In genomic region chr6:83137576-83137950, GRCm38 (mm10) we compare ENCODE assay signal across 8 mouse cellular contexts. TPM values are rescaled to one million over a fixed set of nuclear protein-coding genes. Genes with fewer than 3 reads are reported as not detected.
DNase-seq lines count a peak whose midpoint lies in the region; ATAC-seq and TF ChIP-seq lines count a peak whose summit lies in the region.

No protein-coding gene starts in this region.

- DNase-seq in CH12.LX (ENCODE audit: extremely low read depth), result no peak
- DNase-seq in adrenal gland, postnatal 10 days, result peak; percentile 95
- peak; percentile 94 to 95 for DNase-seq in heart, postnatal 10 days
- peak; percentile 92 to 96 for DNase-seq in kidney, postnatal 36 days

- H3K27ac ChIP-seq in CH12.LX (ENCODE audit: insufficient read depth, low read depth), result no peak overlapping the region
- H3K27ac ChIP-seq in forebrain, embryonic 15.5 days (replicated peaks), result peak overlapping the region; percentile 64
- peak overlapping the region; percentile 82 for H3K27ac ChIP-seq in liver, embryonic 16.5 days (ENCODE audit: low read length)
- H3K27ac ChIP-seq in neural tube, embryonic 13.5 days (replicated peaks), result peak overlapping the region; percentile 95

- H3K9me3 ChIP-seq in CH12.LX (replicated peaks; ENCODE audit: low read length), result no peaks in the 10 kb centered on the region
- H3K9me3 ChIP-seq in forebrain, embryonic 15.5 days, result no peaks in the 10 kb centered on the region
- no peaks in the 10 kb centered on the region for H3K9me3 ChIP-seq in liver, embryonic 16.5 days (replicated peaks; ENCODE audit: control insufficient read depth, low read length)
- no peaks in the 10 kb centered on the region for H3K9me3 ChIP-seq in neural tube, embryonic 13.5 days

- no peak overlapping the region for H3K9ac ChIP-seq in CH12.LX (ENCODE audit: insufficient read depth, low read depth)
- peak overlapping the region; percentile 46 for H3K9ac ChIP-seq in forebrain, embryonic 15.5 days (replicated peaks)
- H3K9ac ChIP-seq in liver, embryonic 16.5 days (ENCODE audit: low read depth, low read length), result peak overlapping the region; percentile 63
- H3K9ac ChIP-seq in neural tube, embryonic 13.5 days, result peak overlapping the region; percentile 83

- in situ Hi-C loops in CH12.LX (cut with MboI; ENCODE audit: low pct_ligation_motif_present, low pct_unique_long_range_greater_than_20kb, low sequenced_read_pairs), result no loop called here

- no peak for TF ChIP-seq CTCF in CH12.LX (conservative IDR thresholded peaks at IDR 0.05 in 1 of 2, IDR thresholded peaks at IDR 0.05 in 1 of 2; ENCODE audit: low read depth in 2 of 2, low read length in 2 of 2)

- H3K4me1 ChIP-seq in CH12.LX (ENCODE audit: control insufficient read depth in 1 of 2, insufficient read depth in 2 of 2), result peaks cover 9 to 31% of the 10 kb centered on the region in 2 experiments; a peak in 3 of 4 replicates
- peaks cover 27% of the 10 kb centered on the region for H3K4me1 ChIP-seq in forebrain, embryonic 15.5 days
- peaks cover 25% of the 10 kb centered on the region for H3K4me1 ChIP-seq in liver, embryonic 16.5 days (ENCODE audit: control insufficient read depth, low read depth, low read length)
- H3K4me1 ChIP-seq in neural tube, embryonic 13.5 days (replicated peaks), result peaks cover 64% of the 10 kb centered on the region

- 1% methylated on average over 12 of the region's 12 CpGs for WGBS in forebrain, embryonic 15.5 days
- WGBS in liver, embryonic 16.5 days (ENCODE audit: insufficient replicate concordance), result under 1% methylated on average over 12 of the region's 12 CpGs
- under 1% methylated on average over 12 of the region's 12 CpGs for WGBS in neural tube, embryonic 13.5 days

- peak; percentile 37 for ATAC-seq in forebrain, embryonic 15.5 days (replicated peaks)
- ATAC-seq in liver, embryonic 16.5 days (ENCODE audit: low read depth), result peak; percentile 79
- ATAC-seq in neural tube, embryonic 13.5 days (ENCODE audit: low read depth), result peak; percentile 60
- no peak for ATAC-seq in CD4-positive, CD25-positive, alpha-beta regulatory T cell, adult 4 months

- intact Hi-C loops in heart, postnatal 10 days (cut with DNase I), result no loop called here

- no peaks in the 10 kb centered on the region for H3K79me2 ChIP-seq in CH12.LX (replicated peaks; ENCODE audit: control insufficient read depth, extremely low read depth, insufficient read depth, poor library complexity, severe bottlenecking)

- H3K27me3 ChIP-seq in CH12.LX (replicated peaks), result peaks cover 2% of the 10 kb centered on the region
- H3K27me3 ChIP-seq in forebrain, embryonic 15.5 days, result peaks cover 5% of the 10 kb centered on the region; the same call in 1 of the 2 replicates
- H3K27me3 ChIP-seq in liver, embryonic 16.5 days (ENCODE audit: control insufficient read depth, insufficient read depth, low read depth, low read length), result peaks cover 38% of the 10 kb centered on the region
- peaks cover 16% of the 10 kb centered on the region for H3K27me3 ChIP-seq in neural tube, embryonic 13.5 days

- TF ChIP-seq POLR2A in CH12.LX (IDR thresholded peaks at IDR 0.05; ENCODE audit: low read depth, low read length), result no peak

- H3K4me3 ChIP-seq in CH12.LX (replicated peaks in 1 of 3; ENCODE audit: low read depth in 2 of 3, low read length in 2 of 3, poor library complexity in 1 of 3), result peak overlapping the region in 2 of 3 experiments; percentile 19 to 28
- peak overlapping the region; percentile 35 for H3K4me3 ChIP-seq in forebrain, embryonic 15.5 days
- peak overlapping the region; percentile 58 for H3K4me3 ChIP-seq in liver, embryonic 16.5 days (ENCODE audit: low read depth, low read length)
- peak overlapping the region; percentile 44 for H3K4me3 ChIP-seq in neural tube, embryonic 13.5 days

- no peaks in the 10 kb centered on the region for H3K36me3 ChIP-seq in CH12.LX (replicated peaks in 1 of 2; ENCODE audit: control insufficient read depth in 1 of 2, insufficient read depth in 1 of 2, low read length in 1 of 2)
- no peaks in the 10 kb centered on the region for H3K36me3 ChIP-seq in forebrain, embryonic 15.5 days
- no peaks in the 10 kb centered on the region for H3K36me3 ChIP-seq in liver, embryonic 16.5 days (ENCODE audit: control insufficient read depth, insufficient read depth)
- no peaks in the 10 kb centered on the region for H3K36me3 ChIP-seq in neural tube, embryonic 13.5 days

- no peak overlapping the region for H3K4me2 ChIP-seq in CH12.LX (ENCODE audit: insufficient read depth, low read depth, poor library complexity, severe bottlenecking)
- peak overlapping the region; percentile 47 for H3K4me2 ChIP-seq in forebrain, embryonic 15.5 days (replicated peaks)
- peak overlapping the region; percentile 47 for H3K4me2 ChIP-seq in liver, embryonic 16.5 days (ENCODE audit: low read depth, low read length)
- peak overlapping the region; percentile 63 for H3K4me2 ChIP-seq in neural tube, embryonic 13.5 days

- dilution Hi-C loops in CH12.LX (cut with MboI; ENCODE audit: extremely low pct_ligation_motif_present, extremely low pct_unique_long_range_greater_than_20kb, low sequenced_read_pairs), result no loop called here

- TF ChIP-seq EP300 in CH12.LX (IDR thresholded peaks at IDR 0.05; ENCODE audit: low read length), result no peak

- TF ChIP-seq RAD21 in CH12.LX (IDR thresholded peaks at IDR 0.05; ENCODE audit: low read depth, low read length), result no peak

TF ChIP-seq in CH12.LX, 34 proteins besides CTCF, POLR2A, EP300 and RAD21 (continues in another document):
- no peak for TF ChIP-seq CHD1 (IDR thresholded peaks at IDR 0.05; ENCODE audit: low read depth, low read length)
- no peak for TF ChIP-seq ZNF384 (IDR thresholded peaks at IDR 0.05; ENCODE audit: low read depth, low read length)
- TF ChIP-seq RCOR1 (conservative IDR thresholded peaks at IDR 0.05; ENCODE audit: low read depth, low read length), result no peak
- no peak for TF ChIP-seq E2F4 (IDR thresholded peaks at IDR 0.05; ENCODE audit: insufficient replicate concordance, low read depth, low read length)
- no peak for TF ChIP-seq MAZ (IDR thresholded peaks at IDR 0.05; ENCODE audit: low read depth, low read length)

RNA-seq across cellular contexts. Expression of gene Rtkn, which starts 2.3 kb away (rescaled TPM):
- 0.59 and 0.68 TPM in 2 replicates for total RNA-seq in CH12.LX (2012; rRNA removed)
- 0.54 and 1.3 TPM in 2 replicates for total RNA-seq in CH12.LX (2014; rRNA removed)
- polyA plus RNA-seq in CH12.LX (2012; ENCODE audit: insufficient read length, low read depth), result 0.47 and 0.78 TPM in 2 replicates
- total RNA-seq in adrenal gland, postnatal 10 days (2021), result 10 to 100 TPM; 10.9 to 19.8 TPM
- polyA plus RNA-seq in forebrain, embryonic 15.5 days (2015; fragmentation: Nextera tagmentation; extraction: Ambion mirVana), result 6.1 and 7.0 TPM in 2 replicates
- total RNA-seq in heart, postnatal 10 days (2021), result 10 to 100 TPM; 10.7 to 11.7 TPM
- 16.1 and 16.4 TPM in 2 replicates for polyA plus RNA-seq in liver, embryonic 16.5 days (2015; fragmentation: Nextera tagmentation; extraction: Ambion mirVana)
- polyA plus RNA-seq in neural tube, embryonic 13.5 days (2015; fragmentation: Nextera tagmentation; extraction: Ambion mirVana), result 18.9 and 20.7 TPM in 2 replicates
- polyA plus RNA-seq in CD4-positive, CD25-positive, alpha-beta regulatory T cell, adult 4 months (2017; shearing (Covaris generic)), result under 1 TPM in 1 of 2 experiments, not detected in 1; 0.49 TPM

RNA-seq across cellular contexts. Expression of gene Ino80b, which starts 12.3 kb away (rescaled TPM):
- total RNA-seq in CH12.LX (2012; rRNA removed), result 26.1 and 26.9 TPM in 2 replicates
- total RNA-seq in CH12.LX (2014; rRNA removed), result 14.9 and 15.4 TPM in 2 replicates
- polyA plus RNA-seq in CH12.LX (2012; ENCODE audit: insufficient read length, low read depth), result 30.4 and 34.2 TPM in 2 replicates
- 10 to 100 TPM; 20.7 to 25.7 TPM for total RNA-seq in adrenal gland, postnatal 10 days (2021)
- polyA plus RNA-seq in forebrain, embryonic 15.5 days (2015; fragmentation: Nextera tagmentation; extraction: Ambion mirVana), result 15.6 and 16.5 TPM in 2 replicates
- total RNA-seq in heart, postnatal 10 days (2021), result 10 to 100 TPM; 14.6 to 17.6 TPM
- polyA plus RNA-seq in liver, embryonic 16.5 days (2015; fragmentation: Nextera tagmentation; extraction: Ambion mirVana), result 4.1 and 5.2 TPM in 2 replicates
- polyA plus RNA-seq in neural tube, embryonic 13.5 days (2015; fragmentation: Nextera tagmentation; extraction: Ambion mirVana), result 11.4 and 13.0 TPM in 2 replicates
- polyA plus RNA-seq in CD4-positive, CD25-positive, alpha-beta regulatory T cell, adult 4 months (2017; shearing (Covaris generic)), result 1 to 10 TPM in 1 of 2 experiments, under 1 TPM in 1; 0.56 to 3.3 TPM

RNA-seq across cellular contexts. Expression of gene Wbp1, which starts 16.2 kb away (rescaled TPM):
- 20.4 and 24.1 TPM in 2 replicates for total RNA-seq in CH12.LX (2012; rRNA removed)
- total RNA-seq in CH12.LX (2014; rRNA removed), result 23.1 and 27.5 TPM in 2 replicates
- polyA plus RNA-seq in CH12.LX (2012; ENCODE audit: insufficient read length, low read depth), result 16.6 and 19.3 TPM in 2 replicates
- 10 to 100 TPM; 61.1 to 82.1 TPM for total RNA-seq in adrenal gland, postnatal 10 days (2021)
- 229 and 231 TPM in 2 replicates for polyA plus RNA-seq in forebrain, embryonic 15.5 days (2015; fragmentation: Nextera tagmentation; extraction: Ambion mirVana)
- total RNA-seq in heart, postnatal 10 days (2021), result 10 to 100 TPM; 83.1 to 83.9 TPM
- polyA plus RNA-seq in liver, embryonic 16.5 days (2015; fragmentation: Nextera tagmentation; extraction: Ambion mirVana), result 27.2 and 28.3 TPM in 2 replicates
- polyA plus RNA-seq in neural tube, embryonic 13.5 days (2015; fragmentation: Nextera tagmentation; extraction: Ambion mirVana), result 202 and 228 TPM in 2 replicates
- polyA plus RNA-seq in CD4-positive, CD25-positive, alpha-beta regulatory T cell, adult 4 months (2017; shearing (Covaris generic)), result 10 to 100 TPM; 20.4 to 23.6 TPM

RNA-seq across cellular contexts. Expression of gene Wdr54, which starts 18.6 kb away (rescaled TPM):
- 4.7 and 10.3 TPM in 2 replicates for total RNA-seq in CH12.LX (2012; rRNA removed)
- 4.9 and 7.8 TPM in 2 replicates for total RNA-seq in CH12.LX (2014; rRNA removed)
- 1.7 and 1.9 TPM in 2 replicates for polyA plus RNA-seq in CH12.LX (2012; ENCODE audit: insufficient read length, low read depth)
- 1 to 10 TPM; 2.0 to 2.2 TPM for total RNA-seq in adrenal gland, postnatal 10 days (2021)
- polyA plus RNA-seq in forebrain, embryonic 15.5 days (2015; fragmentation: Nextera tagmentation; extraction: Ambion mirVana), result 18.3 and 18.6 TPM in 2 replicates
- 1 to 10 TPM; 1.7 to 1.8 TPM for total RNA-seq in heart, postnatal 10 days (2021)
- 0.39 and 0.85 TPM in 2 replicates for polyA plus RNA-seq in liver, embryonic 16.5 days (2015; fragmentation: Nextera tagmentation; extraction: Ambion mirVana)
- polyA plus RNA-seq in neural tube, embryonic 13.5 days (2015; fragmentation: Nextera tagmentation; extraction: Ambion mirVana), result 14.9 and 16.0 TPM in 2 replicates
- polyA plus RNA-seq in CD4-positive, CD25-positive, alpha-beta regulatory T cell, adult 4 months (2017; shearing (Covaris generic)), result 1 to 10 TPM in 1 of 2 experiments, not detected in 1; 2.1 TPM

RNA-seq across cellular contexts. Expression of gene 1700003E16Rik, which starts 18.6 kb away (rescaled TPM):
- total RNA-seq in CH12.LX (2012; rRNA removed) (0.34 and 0.38 TPM in 2 replicates), CH12.LX (2014; rRNA removed) (not detected in 2 replicates)
- polyA plus RNA-seq in CH12.LX (2012; ENCODE audit: insufficient read length, low read depth), result 0.23 and 0.25 TPM in 2 replicates
- total RNA-seq in adrenal gland, postnatal 10 days (2021), result under 1 TPM; 0.24 to 0.39 TPM
- polyA plus RNA-seq in forebrain, embryonic 15.5 days (2015; fragmentation: Nextera tagmentation; extraction: Ambion mirVana), result 5.2 and 6.9 TPM in 2 replicates
- total RNA-seq in heart, postnatal 10 days (2021), result under 1 TPM in 1 of 2 experiments, not detected in 1; 0.12 TPM
- polyA plus RNA-seq in liver, embryonic 16.5 days (2015; fragmentation: Nextera tagmentation; extraction: Ambion mirVana), result 0.15 and 0.30 TPM in 2 replicates
- polyA plus RNA-seq in neural tube, embryonic 13.5 days (2015; fragmentation: Nextera tagmentation; extraction: Ambion mirVana), result 2.1 and 3.3 TPM in 2 replicates
- not detected for polyA plus RNA-seq in CD4-positive, CD25-positive, alpha-beta regulatory T cell, adult 4 months (2017; shearing (Covaris generic))
